Mouse (Mus musculus): Measurements from ENCODE around the gene Maml3.

The Maml3 gene

GRCm38 (mm10) chr3:51731949-51732636 is 372.8 kb downstream of the Maml3 start:
- DNase-seq = no peak

DNA sequence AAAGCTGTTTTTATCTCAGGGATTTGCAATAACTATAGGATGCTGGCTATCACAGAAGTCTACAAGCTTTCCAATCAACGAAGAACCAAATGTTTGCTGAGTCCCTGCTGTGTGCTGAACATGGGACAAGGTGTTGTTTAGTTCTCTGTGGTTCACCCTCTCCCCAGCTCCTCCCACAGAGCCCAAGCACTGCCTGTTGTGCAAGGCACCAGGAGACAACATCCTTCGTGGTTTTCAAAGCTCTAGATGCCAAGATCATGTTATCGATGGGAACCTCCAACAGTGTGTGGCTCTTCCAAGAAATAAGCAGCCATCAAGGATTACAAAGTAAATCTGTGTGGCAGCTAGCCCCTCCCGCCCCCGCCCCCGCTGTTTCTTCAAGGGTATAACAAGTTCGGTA is 374.2 kb downstream of the Maml3 start:
- no peak for DNase-seq

- DNase-seq = no peak
Observed at GRCm38 (mm10) chr3:51729109-51729918, 375.6 kb downstream of the Maml3 start.

GRCm38 (mm10) chr3:51728456-51728855 is 376.4 kb downstream of the Maml3 start:
- DNase-seq = no peak

DNA sequence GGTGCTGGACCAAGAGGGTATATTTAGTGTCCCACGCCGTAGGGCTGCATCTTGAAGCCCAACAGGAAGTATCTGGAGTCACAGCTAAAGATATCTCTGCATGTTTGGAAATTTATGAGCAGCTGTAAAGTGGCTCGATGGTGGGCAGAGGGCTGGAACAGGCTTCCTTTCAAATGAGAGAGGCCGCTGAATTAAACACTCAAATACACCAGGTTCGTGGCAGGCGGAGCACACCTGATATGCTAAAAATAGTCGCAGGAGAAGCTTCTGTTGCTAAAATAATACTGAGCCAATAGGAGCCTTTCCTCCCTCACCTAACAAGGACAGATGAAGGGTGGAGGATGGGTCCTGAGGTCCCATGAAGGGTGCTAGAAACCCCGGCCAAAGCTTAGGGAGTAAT is 376.9 kb downstream of the Maml3 start:
- DNase-seq = peak; percentile 34

- no peak for DNase-seq
Observed at GRCm38 (mm10) chr3:51727487-51727886, 377.4 kb downstream of the Maml3 start.

DNA sequence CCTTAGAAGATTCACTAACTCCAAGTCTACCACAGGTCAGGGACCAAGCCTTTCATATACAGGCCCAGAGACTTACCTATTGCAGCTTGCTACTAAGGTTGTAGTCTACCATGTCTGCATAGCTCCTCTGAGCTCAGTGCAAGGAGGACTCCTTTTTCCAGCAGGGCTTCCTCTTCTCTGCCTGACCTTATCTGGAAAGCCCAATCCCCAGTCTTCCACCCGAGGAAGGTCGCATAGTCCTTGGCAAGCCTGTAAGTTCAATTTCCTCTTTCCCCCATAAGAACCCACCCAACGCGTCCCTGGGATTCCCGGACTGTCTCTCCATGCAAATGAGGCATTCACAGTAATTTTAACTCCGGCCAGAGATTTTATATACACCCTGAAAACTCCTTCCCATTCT is 378.6 kb downstream of the Maml3 start:
- no peak for DNase-seq

- no peak for DNase-seq
Observed at GRCm38 (mm10) chr3:51719982-51720381, 384.9 kb downstream of the Maml3 start.

- DNase-seq = no peak
Observed at GRCm38 (mm10) chr3:51719373-51719772, 385.5 kb downstream of the Maml3 start.

DNA sequence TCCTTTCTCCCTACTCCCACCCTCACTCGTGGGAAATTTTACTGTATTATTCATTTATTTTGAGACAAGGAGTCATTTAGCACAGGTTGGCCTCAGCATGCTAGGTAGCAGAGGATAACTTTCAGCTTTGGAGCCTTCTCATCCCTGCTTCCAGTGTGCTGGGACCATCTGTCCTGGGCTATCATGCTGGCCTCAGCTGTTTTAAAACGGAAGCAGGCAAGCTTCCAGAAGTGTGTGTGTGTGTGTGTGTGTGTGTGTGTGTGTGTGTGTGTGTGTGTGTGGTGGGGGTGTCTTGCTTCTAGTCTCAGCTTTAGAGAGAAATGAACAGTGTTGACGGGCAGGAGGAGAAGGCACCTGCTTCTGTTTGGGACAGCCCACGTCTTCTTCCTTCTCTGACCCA is 387.0 kb downstream of the Maml3 start:
- DNase-seq = no peak

DNA sequence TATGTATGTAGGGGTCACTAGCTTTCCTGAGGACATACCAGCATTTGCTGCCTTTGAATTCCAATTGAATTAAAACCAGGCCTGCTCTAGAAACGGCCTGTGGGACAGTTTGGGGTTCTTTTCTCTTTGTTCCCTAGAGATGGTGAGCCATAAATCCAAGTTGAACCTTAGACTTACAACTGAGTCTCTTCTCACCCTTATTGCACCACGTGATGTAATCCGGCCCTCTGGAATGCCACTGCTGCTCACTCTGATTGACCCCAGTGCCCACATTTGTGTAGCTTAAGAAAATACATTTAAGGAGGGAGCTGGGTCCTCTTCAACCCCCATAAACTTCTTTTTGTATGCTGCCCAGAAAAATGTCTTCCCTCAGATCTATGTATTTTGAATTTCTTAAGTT is 387.4 kb downstream of the Maml3 start:
- DNase-seq = no peak

- no peak for DNase-seq
Observed at GRCm38 (mm10) chr3:51714469-51714868, 390.4 kb downstream of the Maml3 start.

DNA sequence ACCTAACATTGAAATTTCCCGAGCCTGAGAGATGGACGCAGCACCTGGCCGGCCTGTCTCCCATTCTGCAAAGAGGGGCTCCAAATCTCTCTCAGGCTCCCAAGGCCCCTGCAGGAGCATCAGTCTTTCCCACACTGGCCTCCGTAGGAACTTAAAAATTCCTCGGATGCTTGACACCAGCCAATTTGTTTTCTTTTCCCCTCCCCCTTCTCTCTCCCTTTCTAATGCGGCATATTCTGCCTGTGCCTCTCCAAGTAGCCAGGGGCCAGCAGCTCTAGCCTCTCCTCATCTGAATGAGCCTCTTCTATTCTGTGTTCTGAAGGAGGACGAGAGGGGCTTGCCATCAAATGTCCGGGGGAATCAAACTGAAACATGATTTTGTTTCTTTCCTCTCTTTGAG is 391.6 kb downstream of the Maml3 start:
- no peak for DNase-seq

- DNase-seq = no peak
Observed at GRCm38 (mm10) chr3:51712382-51712781, 392.5 kb downstream of the Maml3 start.

DNA sequence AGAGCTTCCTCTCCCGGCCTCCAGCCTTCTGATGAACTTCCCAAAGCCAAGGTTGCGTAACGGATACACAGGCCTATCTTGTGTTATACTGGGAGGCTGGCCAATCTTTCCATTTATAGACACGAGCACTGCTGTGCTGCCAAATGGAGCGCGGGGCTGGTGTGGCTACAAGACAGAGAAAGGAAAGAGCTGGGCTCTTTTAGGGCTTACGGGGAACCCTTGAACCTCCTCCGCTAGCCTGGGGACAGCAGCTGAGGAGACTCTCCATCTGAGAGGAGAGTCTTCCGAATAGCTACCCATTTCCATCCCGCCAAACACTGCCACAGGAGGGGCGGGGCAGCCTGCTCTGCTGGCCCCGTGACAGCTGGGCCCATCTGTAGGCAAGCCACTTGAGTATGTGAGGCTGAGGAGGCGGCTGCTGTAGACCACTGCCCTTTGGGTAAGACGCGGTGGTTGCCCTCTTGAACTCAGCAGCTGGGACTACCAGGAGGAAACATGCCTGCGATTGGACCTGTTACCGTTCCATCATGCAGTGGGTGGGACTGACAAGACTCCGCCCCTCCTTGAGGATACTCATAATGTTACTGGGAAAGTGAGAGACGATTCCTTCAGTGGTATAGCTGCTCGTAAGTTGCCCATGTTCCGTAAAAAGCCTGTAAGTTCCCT is 396.0 kb downstream of the Maml3 start:
- peak; percentile 90 for DNase-seq

DNA sequence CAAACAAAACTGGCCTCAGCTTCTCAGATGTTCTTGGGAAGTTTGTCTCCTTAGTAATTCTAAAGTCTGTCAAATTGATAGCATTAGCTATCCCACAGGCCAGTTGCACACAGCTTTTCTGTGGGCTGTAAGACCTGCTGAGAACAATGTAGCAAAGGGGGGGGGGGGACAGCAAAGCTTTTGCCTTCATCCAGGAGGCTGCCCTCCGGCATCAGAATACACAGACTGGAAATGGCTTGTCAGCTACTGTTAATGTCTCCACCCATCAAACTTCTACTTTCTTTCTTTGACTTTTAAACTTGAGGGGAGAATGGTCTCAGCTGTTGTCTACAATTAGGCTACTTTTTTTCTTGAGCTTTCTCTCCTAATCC is 396.5 kb downstream of the Maml3 start:
- no peak for DNase-seq

DNA sequence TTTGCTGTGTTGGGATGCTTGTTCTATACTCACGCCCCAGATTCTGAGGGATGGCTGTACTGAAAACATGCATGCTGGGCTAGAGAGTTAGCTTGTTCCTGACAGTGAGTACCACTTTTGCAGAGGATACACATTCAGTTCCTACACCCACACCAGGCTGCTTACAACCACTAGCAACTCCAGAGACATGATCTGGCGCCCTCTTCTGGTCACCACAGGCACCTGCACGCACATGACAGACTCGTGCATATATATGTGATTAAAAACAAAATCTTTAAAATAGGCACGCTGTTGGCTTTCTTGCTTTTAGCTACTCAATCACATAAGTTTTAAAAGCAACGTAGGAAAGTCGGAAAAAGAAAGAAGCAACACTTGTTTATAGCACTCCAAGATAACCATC is 399.7 kb downstream of the Maml3 start:
- no peak for DNase-seq

GRCm38 (mm10) chr3:51703478-51703877 is 401.4 kb downstream of the Maml3 start:
- DNase-seq = no peak

- no peak for DNase-seq
Observed at GRCm38 (mm10) chr3:51702701-51703286, 402.1 kb downstream of the Maml3 start.

DNA sequence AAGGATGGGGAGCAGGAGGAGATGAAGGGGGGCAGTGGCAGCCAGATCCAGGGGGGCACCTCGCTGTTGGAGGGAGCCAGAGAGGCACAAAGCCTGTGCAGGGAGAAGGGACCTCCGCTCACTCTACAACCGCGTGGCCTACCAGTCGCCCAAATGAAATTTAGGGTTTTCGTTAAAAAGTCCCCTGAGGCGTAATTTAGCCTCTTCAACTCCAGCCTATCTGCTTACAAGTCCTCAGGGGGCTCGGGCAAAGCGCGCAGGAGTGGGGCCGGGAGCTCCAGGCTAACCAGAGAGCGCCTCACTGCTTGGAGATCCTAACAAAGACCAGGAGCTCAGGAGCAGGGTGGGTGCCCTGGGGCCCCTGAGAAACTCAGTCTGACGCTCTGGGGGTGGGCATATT is 402.9 kb downstream of the Maml3 start:
- DNase-seq = no peak

- DNase-seq = peak; percentile 70
Observed at GRCm38 (mm10) chr3:51701281-51701751, 403.6 kb downstream of the Maml3 start.

DNA sequence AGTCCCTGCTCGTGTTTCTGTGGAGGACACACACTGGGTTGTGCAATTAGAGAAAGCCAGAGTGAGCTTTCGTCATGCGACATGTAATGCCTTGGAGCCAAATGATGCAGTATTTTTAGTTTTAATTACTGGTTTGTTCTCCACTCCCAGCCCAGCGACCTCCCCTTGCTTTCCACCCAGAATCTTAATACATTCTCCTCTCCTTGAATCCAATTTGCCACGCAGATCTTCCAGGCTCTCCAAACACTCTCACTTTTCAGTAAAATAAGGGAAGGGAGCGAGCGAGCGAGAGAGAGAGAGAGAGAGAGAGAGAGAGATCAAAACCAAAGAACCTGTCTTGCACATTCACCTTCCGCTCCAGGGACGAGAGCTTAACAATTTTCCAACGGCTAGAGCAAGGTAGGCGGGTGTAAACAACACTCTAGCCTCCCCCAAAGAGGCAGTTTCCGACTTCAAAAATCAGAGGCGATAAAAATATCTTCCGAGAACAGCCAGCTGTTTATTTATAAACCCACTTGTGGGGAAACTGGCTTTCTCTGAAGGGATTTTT is 404.1 kb downstream of the Maml3 start:
- no peak for DNase-seq

DNA sequence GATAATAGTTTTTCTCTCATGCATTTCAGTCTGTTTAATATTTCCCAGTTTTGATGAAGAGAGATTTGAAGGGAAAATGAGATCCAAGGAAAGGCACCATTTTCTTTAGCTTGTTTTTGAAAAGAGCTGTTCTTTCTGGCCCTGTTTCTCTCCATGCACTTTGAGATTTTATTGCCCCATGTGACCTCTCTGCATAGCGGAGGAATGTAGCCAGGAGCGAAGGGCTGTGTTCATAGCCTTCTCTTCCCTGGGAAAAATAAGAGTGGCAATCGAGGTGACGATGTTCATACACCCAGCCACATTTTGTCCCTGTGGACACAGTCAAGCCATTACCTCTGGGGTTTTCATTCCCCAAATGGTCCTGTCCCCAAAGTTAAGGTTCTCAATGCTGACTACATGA is 404.8 kb downstream of the Maml3 start:
- no peak for DNase-seq

Measured in right cerebral cortex, adult 18-20 months (tissue).